Mouse (Mus musculus) left cerebral cortex, postnatal 36 days (tissue): ENCODE measurements around the gene Pttg1ip. TPM values are rescaled to one million over a fixed set of nuclear protein-coding genes. Genes with fewer than 3 reads are reported as not detected.

Source experiments
- DNase-seq, 2 experiments: peaks; one replicate each; pipeline ENCODE4 v3.0.0; 2021 to 2022; ENCODE audit warnings: low spot score in 2 of 2, mixed read lengths in 1 of 2
- intact Hi-C: fragments of 180-260 bp; cut with DNase I; formaldehyde crosslinking; loops from one replicate; pipeline ENCODE4 v1.15.1; 2025
- total RNA-seq, 2 experiments: library from RNA; stranded (reverse); gene quantifications; 2 replicates each; pipeline ENCODE4 v1.2.3; 2021

Gene Pttg1ip
- total RNA-seq, 2 experiments from 2014 or later = 71.2 to 88.3 TPM

DNA sequence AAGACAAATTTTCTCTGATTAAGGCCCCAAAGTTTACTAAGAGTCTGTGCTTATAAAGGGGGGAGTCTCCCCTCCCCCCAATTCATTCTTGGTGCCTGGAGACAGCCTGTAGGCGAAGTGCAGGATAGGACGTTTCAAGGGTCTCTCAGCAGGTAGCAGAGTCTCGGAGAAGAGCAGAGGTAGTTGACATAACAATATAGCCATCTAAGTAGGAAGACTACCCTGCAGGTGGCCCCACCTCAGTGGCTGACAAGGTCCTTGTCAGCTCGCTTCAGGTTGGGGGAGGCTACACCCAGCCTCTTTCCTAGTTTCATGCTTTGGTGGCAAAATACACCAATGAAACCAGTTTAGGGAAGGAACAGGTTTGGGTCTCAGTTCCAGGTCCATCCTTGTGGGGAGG is 21.5 kb downstream of the Pttg1ip start:
- DNase-seq = no peak
- intact Hi-C loops = no loop called here

- intact Hi-C loops = no loop called here
- DNase-seq = no peak
Measured at GRCm38 (mm10) chr10:77604111-77604510, 22.6 kb downstream of the Pttg1ip start.

DNA sequence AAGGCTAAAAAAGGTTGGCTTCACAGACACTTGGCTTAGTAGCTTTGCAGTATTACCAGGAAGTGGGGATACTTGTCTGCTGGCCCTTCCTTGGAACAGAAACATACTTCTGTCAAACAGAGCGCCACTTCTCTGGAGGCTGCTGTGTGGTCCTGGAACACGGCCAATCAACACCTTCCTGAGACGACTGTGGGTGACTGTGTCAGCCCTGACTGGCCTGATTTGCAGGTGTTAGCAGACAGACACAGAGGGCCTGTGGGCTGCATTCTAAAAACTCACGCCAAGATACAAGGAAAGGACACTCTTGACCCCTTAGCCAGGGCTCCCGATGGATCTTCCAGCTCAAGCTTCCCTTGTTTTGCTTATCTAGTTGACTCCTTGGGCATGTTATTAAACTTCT is 23.4 kb downstream of the Pttg1ip start:
- intact Hi-C loops = no loop called here
- no peak for DNase-seq

DNA sequence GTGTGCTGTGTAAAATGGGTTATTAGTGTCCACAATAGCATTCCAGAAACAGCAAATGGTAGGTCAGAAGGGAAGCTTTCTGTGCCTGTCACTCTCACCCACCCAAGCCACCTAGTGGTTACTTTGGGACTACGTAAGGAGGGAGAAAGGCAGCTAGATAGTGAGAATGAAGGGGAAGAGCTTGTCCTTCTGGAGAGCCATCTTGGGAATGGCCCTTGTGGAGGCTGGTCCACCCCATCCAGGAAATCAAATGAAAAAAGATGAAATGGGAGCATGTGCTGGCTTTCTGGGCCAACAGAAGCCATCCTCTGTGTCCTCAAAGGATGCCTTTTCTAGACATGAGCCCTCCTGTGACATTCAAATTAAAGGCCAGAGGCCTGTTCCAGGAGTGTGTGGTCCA is 23.8 kb downstream of the Pttg1ip start:
- intact Hi-C loops = no loop called here
- DNase-seq = no peak

DNA sequence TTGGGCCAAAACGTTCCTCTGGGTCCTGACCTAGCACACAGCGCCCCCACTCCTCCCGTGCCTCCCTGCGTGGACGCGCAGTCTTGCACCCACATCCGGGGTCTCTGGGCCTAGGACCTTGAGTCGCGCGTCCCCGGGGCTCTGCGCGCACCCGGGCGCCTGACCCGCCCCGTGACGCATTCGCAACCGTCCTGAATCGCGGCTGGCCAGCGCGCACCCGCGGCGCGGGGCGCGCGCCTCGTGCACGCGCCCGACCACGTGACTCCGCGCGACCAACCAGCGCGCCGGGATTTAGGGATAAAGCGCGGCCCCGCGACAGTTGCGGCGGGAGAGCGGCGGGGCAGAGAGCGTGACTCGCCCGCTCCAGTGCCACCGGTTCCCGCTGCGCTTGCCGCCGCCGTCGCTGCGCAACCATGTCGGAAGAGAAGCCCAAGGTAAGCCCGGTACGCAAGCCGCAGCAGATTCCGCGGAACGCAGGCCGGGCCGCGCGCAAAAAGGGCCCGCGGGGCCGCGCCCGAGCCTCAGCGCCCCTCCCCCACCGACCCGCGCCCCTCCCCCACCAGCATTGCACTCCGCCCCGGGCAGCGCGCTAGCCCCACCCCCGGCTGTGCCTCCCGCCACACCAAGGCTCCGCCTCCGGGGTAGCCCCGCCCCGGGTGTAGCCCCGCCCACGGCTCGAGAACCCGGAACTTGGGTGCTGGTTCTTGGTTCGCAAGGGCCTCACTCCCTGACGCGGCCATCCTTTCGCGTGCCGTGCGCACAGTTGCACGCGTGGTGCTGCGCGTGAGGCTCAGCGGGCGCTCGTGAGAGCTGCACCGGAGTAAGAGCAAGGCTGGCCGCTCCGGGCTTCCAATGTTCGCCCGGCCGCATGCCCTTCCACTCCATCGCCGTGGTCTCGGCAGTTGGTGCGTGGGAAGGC is 24.6 kb downstream of the Pttg1ip start, which contains the start of the genes Sumo3 and Gm49325:
Gene Sumo3 (plus strand): TSS at position 190 of the 919 bp plus-strand sequence.
Gene Gm49325 (plus strand): TSS at position 290 of the 919 bp plus-strand sequence.
- peak; percentile 90 to 92 for DNase-seq
- intact Hi-C loops = no loop called here

GRCm38 (mm10) chr10:77606855-77607254 is 25.3 kb downstream of the Pttg1ip start:
- no peak for DNase-seq
- intact Hi-C loops = no loop called here

DNA sequence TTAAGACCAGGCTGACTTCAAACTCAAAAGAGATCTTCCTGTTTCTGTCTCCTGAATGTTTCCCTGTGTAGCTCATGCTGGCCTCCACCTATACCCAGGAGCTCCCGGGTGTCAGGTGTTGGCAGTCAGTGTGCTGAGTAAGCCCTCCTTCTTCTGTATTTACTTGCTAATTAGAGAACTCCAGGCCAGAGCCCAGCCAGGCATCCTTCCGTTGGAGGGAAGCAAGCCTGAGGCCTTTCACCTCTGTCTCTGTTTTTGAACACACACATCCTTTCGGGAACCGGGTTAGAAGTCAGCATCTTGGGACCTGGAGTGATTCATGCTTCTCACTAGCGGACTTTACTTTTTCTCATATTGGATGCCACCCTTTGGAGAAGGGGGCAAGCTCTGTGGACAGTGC is 25.9 kb downstream of the Pttg1ip start:
- intact Hi-C loops = no loop called here
- no peak for DNase-seq

DNA sequence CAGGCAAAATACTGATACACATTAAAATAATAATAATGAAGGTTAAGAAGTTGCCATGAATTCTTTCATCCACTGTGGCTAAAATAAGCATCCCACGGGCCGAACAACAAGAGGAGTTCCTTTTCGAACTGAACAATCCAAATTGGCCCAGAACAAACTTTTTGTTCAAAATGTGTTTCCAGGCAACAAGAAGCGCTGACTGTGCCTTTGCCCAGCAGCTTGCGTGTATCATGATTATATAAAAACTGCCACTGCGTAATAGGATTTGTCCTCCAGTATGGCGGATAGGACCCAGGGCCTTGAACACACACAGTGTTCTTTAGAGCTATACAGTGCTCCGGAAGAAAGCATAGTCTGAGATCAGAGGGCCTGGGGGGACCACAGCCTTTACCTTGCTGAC is 27.1 kb downstream of the Pttg1ip start:
- intact Hi-C loops = loop anchor here (2.0 kb wide), 1 partner anchor 18 kb away; no protein-coding TSS in a partner anchor
- no peak for DNase-seq

DNA sequence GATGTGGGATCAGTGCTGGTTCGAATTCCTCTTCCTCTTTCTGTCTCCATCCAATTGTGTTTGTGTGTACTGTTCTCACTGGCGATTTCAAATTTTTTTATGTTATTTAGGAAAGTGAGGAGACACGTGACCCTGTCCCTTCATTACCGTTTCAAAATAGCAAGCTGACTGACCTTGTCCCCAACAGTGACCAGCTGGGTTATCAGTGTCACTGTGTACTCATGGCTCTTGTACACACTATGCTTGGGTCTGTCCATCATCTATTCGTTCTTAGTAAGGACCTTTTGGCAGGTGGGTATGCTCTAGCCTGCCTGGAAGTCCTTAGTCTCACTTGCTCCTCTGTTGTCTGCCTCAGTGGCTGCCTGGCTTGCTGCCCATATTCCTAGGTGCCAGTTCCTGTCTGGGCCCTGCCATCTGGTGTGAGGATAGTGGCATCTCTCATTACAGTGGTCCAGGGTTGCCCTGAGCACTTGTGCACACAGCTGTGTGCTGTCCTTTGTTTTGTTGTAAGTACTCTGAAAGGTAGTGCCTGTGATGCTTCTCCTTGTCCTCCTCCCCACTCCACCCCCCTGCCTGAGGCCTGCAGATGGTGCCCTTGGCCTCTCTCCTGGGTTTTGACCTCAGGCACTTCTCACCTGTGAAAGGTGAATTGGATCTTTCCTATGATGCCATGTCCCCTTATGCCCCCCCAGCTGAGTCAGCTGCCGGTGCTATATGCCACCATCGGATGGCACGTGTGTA is 28.9 kb downstream of the Pttg1ip start:
- no peak for DNase-seq
- intact Hi-C loops = no loop called here

GRCm38 (mm10) chr10:77613409-77613808 is 31.9 kb downstream of the Pttg1ip start:
- DNase-seq = no peak
- intact Hi-C loops = no loop called here

- DNase-seq = no peak
- intact Hi-C loops = no loop called here
Measured at GRCm38 (mm10) chr10:77615647-77616046, 34.1 kb downstream of the Pttg1ip start.

DNA sequence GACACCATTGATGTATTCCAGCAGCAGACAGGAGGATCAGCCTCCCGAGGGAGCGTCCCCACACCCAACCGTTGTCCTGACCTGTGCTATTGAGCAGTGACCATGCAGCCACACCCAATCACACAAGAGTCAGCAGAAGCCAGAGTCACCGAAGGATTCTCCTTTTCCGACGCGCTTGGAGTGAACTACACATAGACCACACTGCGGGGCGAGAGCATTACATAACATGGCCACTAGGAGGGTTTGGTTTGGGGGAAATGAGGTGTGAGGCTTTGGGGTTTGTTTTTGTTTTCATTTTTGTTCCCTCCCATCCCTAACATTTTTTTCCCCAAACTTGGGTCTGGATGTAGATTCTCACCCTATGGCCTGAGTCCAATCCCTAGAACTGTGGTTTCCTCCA is 34.6 kb downstream of the Pttg1ip start:
- no peak for DNase-seq
- intact Hi-C loops = no loop called here

GRCm38 (mm10) chr10:77616926-77617325 is 35.4 kb downstream of the Pttg1ip start:
- intact Hi-C loops = no loop called here

GRCm38 (mm10) chr10:77621546-77621945 is 40.0 kb downstream of the Pttg1ip start:
- intact Hi-C loops = loop anchor here (5.0 kb wide), 1 partner anchor 104 kb away; the partner anchor contains the start of gene Fam207a
- no peak for DNase-seq

More at GRCm38 (mm10) chr10:77616926-77617325, 35.4 kb downstream of the Pttg1ip start:
- DNase-seq = no peak

GRCm38 (mm10) chr10:77622055-77622988 is 40.8 kb downstream of the Pttg1ip start, which contains the start of gene Ube2g2:
Gene Ube2g2 (plus strand): TSS chr10:77622275.
- intact Hi-C loops = loop anchor here (2.0 to 5.0 kb wide), 2 partner anchors 42 to 105 kb away; partner anchors contain the start of genes Fam207a and Pttg1ip

GRCm38 (mm10) chr10:77623069-77623492 is 41.6 kb downstream of the Pttg1ip start:
- intact Hi-C loops = loop anchor here (2.0 to 5.0 kb wide), 2 partner anchors 42 to 106 kb away; partner anchors contain the start of genes Fam207a and Pttg1ip
- DNase-seq = no peak

More at GRCm38 (mm10) chr10:77622055-77622988, 40.8 kb downstream of the Pttg1ip start, which contains the start of gene Ube2g2:
- DNase-seq = peak; percentile 91 to 96

GRCm38 (mm10) chr10:77623639-77624400 is 42.3 kb downstream of the Pttg1ip start:
- intact Hi-C loops = loop anchor here (2.0 to 5.0 kb wide), 2 partner anchors 43 to 107 kb away; partner anchors contain the start of genes Fam207a and Pttg1ip

GRCm38 (mm10) chr10:77624570-77624995 is 43.1 kb downstream of the Pttg1ip start:
- peak; percentile 51 to 52 for DNase-seq
- intact Hi-C loops = loop anchor here (5.0 kb wide), 1 partner anchor 107 kb away; the partner anchor contains the start of gene Fam207a

More at GRCm38 (mm10) chr10:77623639-77624400, 42.3 kb downstream of the Pttg1ip start:
- no peak for DNase-seq
